Mouse (Mus musculus) lung, embryonic 14.5 days (tissue): ENCODE results near the gene Opa1. TPM values are rescaled to one million over a fixed set of nuclear protein-coding genes. Genes with fewer than 3 reads are reported as not detected.

ENCODE experiments used
- ATAC-seq: fragments of 200-750 bp; cut with Nextera tagmentation; 2 replicates; pipeline ENCODE4 v1.8.0; 2017; ENCODE audit warnings: mild to moderate bottlenecking, moderate TSS enrichment, moderate library complexity; ENCODE audit not compliant: insufficient read depth
- DNase-seq: peaks from one replicate; pipeline ENCODE4 v3.0.0-alpha.2; 2015
- H3K27ac ChIP-seq: fragments of 300-500 bp; sonication (generic); 2 replicates; pipeline ENCODE4 v1.5.1; 2014; ENCODE audit warnings: low read depth, mild to moderate bottlenecking, moderate library complexity
- H3K27me3 ChIP-seq: fragments of 300-500 bp; sonication (generic); 2 replicates; pipeline ENCODE4 v1.6.1; 2014; ENCODE audit warnings: low read length, control low read depth; ENCODE audit not compliant: insufficient read depth
- H3K36me3 ChIP-seq: fragments of 300-500 bp; sonication (generic); 2 replicates; pipeline ENCODE4 v1.6.1; 2014; ENCODE audit warnings: control low read depth; ENCODE audit not compliant: insufficient read depth
- H3K4me1 ChIP-seq: fragments of 300-500 bp; sonication (generic); 2 replicates; pipeline ENCODE4 v1.6.1; 2014; ENCODE audit warnings: antibody characterized with exemption, control low read depth; ENCODE audit not compliant: insufficient read depth
- H3K4me2 ChIP-seq: fragments of 300-500 bp; sonication (generic); 2 replicates; pipeline ENCODE4 v1.6.1; 2014; ENCODE audit warnings: mild to moderate bottlenecking
- H3K4me3 ChIP-seq: fragments of 300-500 bp; sonication (generic); 2 replicates; pipeline ENCODE4 v1.5.1; 2014; ENCODE audit warnings: low read depth, low read length
- H3K9ac ChIP-seq: fragments of 300-500 bp; sonication (generic); 2 replicates; pipeline ENCODE4 v1.6.1; 2014
- H3K9me3 ChIP-seq: fragments of 300-500 bp; sonication (generic); 2 replicates; pipeline ENCODE4 v1.6.1; 2016; ENCODE audit warnings: low read depth, low read length, control low read depth
- CTCF ChIP-seq: IDR thresholded peaks from 2 replicates; pipeline ENCODE4 v1.5.1; 2016; ENCODE audit warnings: antibody characterized with exemption, low read depth
- WGBS: fragments of 180-500 bp; shearing (Covaris S2); extraction: QIAGEN DNeasy Blood & Tissue Kit; methylation state at CpG from one replicate; pipeline ENCODE4 v1.1.7; 2014; 5-methylcytosine and 5-hydroxymethylcytosine counted together
- polyA plus RNA-seq: library from polyadenylated mRNA; unstranded; fragments of >200 nt; fragmentation: Nextera tagmentation; extraction: Ambion mirVana; gene quantifications from 2 replicates; pipeline ENCODE4 v1.2.1, GENCODE M21; 2014

The Opa1 gene
- polyA plus RNA-seq, result 39.1 and 41.1 TPM in 2 replicates

DNA sequence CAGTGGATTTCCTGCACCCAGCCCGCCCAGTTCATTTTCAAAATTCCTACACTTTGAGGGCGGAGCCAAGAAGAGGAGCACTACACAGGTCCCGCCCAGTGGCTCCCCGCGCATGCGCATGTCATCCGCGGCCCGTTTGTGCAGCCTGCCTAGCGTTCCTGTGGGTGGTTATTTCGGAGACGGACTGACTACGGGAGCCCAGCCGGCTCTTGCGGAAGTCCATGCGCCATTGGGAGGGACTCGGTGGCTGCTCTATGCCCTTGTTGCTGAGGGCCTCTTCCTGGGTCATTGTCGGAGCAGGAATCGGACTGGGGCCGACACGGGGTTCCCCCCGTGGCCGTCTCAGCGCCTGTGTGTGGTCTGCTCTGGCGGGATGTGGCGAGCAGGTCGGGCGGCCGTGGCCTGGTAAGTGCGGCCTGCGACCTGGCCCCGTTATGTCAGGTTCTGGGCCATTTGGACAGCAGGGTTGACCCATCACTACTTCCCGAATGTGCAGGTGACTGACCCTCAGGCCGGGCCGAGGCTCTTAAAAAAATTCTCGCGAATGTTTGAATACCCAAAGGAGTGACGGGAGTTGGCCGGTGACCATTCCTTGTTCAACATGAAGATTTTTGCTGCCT lies at the start of gene Opa1:
TSS of gene Opa1 (plus strand) at position 168 of the 620 bp plus-strand sequence.
- DNase-seq (peak; percentile 99), ATAC-seq (peak; percentile 98)
- H3K9ac ChIP-seq, result peak within 1 kb of the TSS; percentile 95
- under 1% methylated on average over 39 of the region's 39 CpGs for WGBS
- no peaks in the 10 kb centered on the region for H3K36me3 ChIP-seq
- no peak within 1 kb of the TSS for H3K27ac ChIP-seq
- H3K9me3 ChIP-seq, result no peaks in the 10 kb centered on the region
- peak within 1 kb of the TSS; percentile 94 for H3K4me3 ChIP-seq
- H3K4me2 ChIP-seq, result peak within 1 kb of the TSS; percentile 94
- TF ChIP-seq CTCF, result no peak
- no peaks in the 10 kb centered on the region for H3K27me3 ChIP-seq
- peaks cover 4% of the 10 kb centered on the region; the same call in 1 of the 2 replicates for H3K4me1 ChIP-seq

GRCm38 (mm10) chr16:29533641-29534040 lies 45.5 kb upstream of the Opa1 start:
- DNase-seq, result no peak
- Histone ChIP-seq H3K9ac (no peak overlapping the region), H3K4me2 (no peak overlapping the region), H3K27ac (no peak overlapping the region), H3K4me3 (no peak overlapping the region), H3K36me3 (no peaks in the 10 kb centered on the region), H3K9me3 (no peaks in the 10 kb centered on the region), H3K4me1 (no peaks in the 10 kb centered on the region), H3K27me3 (no peaks in the 10 kb centered on the region)
- TF ChIP-seq CTCF, result no peak
- no peak for ATAC-seq
- WGBS, result 74% methylated on average over 6 of the region's 6 CpGs

DNA sequence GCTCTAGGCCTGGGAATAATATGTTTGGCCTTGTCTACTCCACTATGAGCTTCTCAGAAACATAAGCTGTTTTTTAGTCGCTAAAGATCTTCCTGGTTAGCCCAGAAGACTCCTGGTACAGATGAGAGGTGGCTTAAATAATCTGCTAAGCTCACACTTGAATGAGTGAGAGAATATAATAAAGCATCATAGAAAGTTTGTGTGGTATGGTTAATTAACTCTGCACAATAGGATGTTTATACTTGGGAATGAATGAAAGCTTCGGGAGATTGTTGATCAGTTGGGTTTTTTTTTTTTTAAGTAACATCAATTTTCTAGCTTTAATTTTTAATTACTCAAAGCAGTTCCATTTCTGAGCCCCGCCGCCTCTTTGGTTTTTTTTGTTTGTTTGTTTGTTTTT lies 43.3 kb upstream of the Opa1 start:
- H3K27ac ChIP-seq, result no peak overlapping the region
- H3K9ac ChIP-seq, result no peak overlapping the region
- no peaks in the 10 kb centered on the region for H3K36me3 ChIP-seq
- TF ChIP-seq CTCF, result no peak
- no peak overlapping the region for H3K4me3 ChIP-seq
- H3K27me3 ChIP-seq, result no peaks in the 10 kb centered on the region
- WGBS, result 83% methylated on average over 4 of the region's 4 CpGs
- H3K4me2 ChIP-seq, result no peak overlapping the region
- no peaks in the 10 kb centered on the region for H3K4me1 ChIP-seq
- ATAC-seq (no peak), DNase-seq (no peak)
- no peaks in the 10 kb centered on the region for H3K9me3 ChIP-seq

DNA sequence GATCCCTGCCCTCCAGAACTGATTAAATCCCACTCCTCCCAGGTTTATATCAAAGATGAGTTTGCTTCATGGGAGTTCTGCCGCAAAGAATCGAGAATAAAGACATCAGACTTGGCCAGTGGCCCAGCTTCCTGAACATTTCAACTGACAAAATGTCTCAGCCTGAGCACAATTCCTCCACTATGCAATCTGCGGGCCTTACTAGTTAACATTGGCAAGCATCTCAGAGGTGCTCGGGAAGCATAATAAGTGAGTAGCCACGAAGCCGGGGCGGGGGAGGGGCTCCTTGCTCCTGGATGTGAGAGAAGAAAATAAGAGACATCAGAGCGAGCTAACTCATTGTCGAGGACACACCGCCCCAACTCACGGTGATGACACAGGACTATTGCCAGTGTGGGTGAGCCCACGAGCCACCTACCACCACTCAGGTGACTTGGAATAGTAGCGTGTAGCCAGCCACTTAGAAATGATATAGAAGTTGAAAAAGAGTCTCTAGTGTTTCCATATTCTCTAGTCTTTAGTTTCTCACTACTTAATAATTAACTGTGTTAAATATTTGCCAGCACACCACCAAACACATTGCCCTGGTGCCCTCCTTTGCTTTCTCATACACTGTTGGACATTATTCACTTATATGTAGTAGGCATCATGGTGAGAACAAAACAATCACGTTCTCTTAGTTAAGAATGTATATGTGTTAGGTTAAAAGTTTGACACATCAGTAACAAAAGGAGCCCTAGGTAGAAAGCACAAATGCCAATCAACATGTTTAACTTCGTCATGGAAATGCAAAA lies 42.5 kb upstream of the Opa1 start:
- peak; percentile 28 for DNase-seq
- no peak overlapping the region for H3K9ac ChIP-seq
- no peaks in the 10 kb centered on the region for H3K9me3 ChIP-seq
- H3K4me1 ChIP-seq, result no peaks in the 10 kb centered on the region
- no peak overlapping the region for H3K4me2 ChIP-seq
- TF ChIP-seq CTCF, result no peak
- H3K27me3 ChIP-seq, result no peaks in the 10 kb centered on the region
- ATAC-seq, result no peak
- H3K36me3 ChIP-seq, result no peaks in the 10 kb centered on the region
- 65% methylated on average over 15 of the region's 15 CpGs for WGBS
- H3K4me3 ChIP-seq, result no peak overlapping the region
- H3K27ac ChIP-seq, result no peak overlapping the region

DNA sequence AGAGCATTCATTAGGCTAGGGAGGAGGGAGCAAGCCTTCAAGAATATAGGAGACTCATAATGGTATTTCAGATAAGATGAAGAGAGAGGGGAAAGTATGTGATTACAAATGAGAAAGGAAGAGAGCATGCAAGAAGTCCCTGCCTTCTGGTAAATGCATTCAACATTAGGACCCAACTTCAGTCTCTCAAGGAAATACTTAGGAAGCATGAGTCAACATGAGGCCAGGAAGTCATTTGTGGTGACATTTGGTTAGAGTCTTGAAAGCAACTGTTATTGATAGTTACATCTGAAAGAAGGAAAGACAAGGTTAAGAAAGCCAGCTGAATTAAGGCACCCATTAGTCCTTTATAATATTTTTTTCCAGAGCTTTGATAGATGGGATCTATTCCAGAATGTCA lies 39.2 kb upstream of the Opa1 start:
- Histone ChIP-seq H3K4me1 (no peaks in the 10 kb centered on the region), H3K4me2 (no peak overlapping the region), H3K9ac (no peak overlapping the region), H3K4me3 (no peak overlapping the region), H3K36me3 (no peaks in the 10 kb centered on the region), H3K9me3 (no peaks in the 10 kb centered on the region), H3K27me3 (no peaks in the 10 kb centered on the region), H3K27ac (no peak overlapping the region)
- no peak for ATAC-seq
- no peak for DNase-seq
- no peak for TF ChIP-seq CTCF

DNA sequence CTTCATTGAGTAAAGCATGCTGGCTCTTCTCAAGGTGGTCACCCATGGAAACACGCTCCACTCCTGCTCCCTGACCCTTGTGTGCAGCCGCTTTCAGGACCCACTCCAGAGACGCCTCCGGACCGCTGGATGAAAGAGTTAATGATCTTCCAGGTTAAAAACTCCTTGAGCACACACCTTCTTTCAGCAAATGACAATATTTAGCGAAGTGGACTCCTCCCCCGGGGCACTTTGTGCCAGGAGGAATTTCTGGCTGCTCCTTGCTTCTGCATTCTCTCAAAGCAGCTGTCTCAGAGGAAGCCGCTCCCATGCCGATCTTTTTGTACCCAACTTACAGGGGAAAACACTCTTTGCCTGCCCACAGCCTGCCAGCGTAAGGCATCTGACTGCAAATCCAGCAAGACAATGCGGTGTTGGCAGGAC lies 37.9 kb upstream of the Opa1 start:
- peak overlapping the region; percentile 27; the same call in 1 of the 2 replicates for H3K9ac ChIP-seq
- 0 out of 2 replicates have a peak overlapping the region, but pooled peaks have one; percentile 13 for H3K4me3 ChIP-seq
- H3K36me3 ChIP-seq, result no peaks in the 10 kb centered on the region
- ATAC-seq (no peak), DNase-seq (peak; percentile 19)
- no peaks in the 10 kb centered on the region for H3K9me3 ChIP-seq
- peak overlapping the region; percentile 44 for H3K4me2 ChIP-seq
- no peaks in the 10 kb centered on the region for H3K4me1 ChIP-seq
- H3K27me3 ChIP-seq, result no peaks in the 10 kb centered on the region
- no peak overlapping the region for H3K27ac ChIP-seq
- WGBS, result 57% methylated on average over 11 of the region's 11 CpGs
- no peak for TF ChIP-seq CTCF

GRCm38 (mm10) chr16:29544829-29545228 lies 34.3 kb upstream of the Opa1 start, which contains the start of gene Atp13a4:
TSS of gene Atp13a4 (minus strand) at chr16:29544864.
- Histone ChIP-seq H3K4me3 (no peak within 1 kb of the TSS), H3K27ac (no peak within 1 kb of the TSS), H3K27me3 (no peaks in the 10 kb centered on the region), H3K9ac (no peak within 1 kb of the TSS), H3K4me2 (no peak within 1 kb of the TSS), H3K9me3 (no peaks in the 10 kb centered on the region), H3K36me3 (no peaks in the 10 kb centered on the region), H3K4me1 (no peaks in the 10 kb centered on the region)
- ATAC-seq (no peak), DNase-seq (no peak)
- no peak for TF ChIP-seq CTCF
- 71% methylated on average over 11 of the region's 11 CpGs for WGBS
